Comparison of ENCODE assay signal across 8 mouse cellular contexts in the genomic region with DNA sequence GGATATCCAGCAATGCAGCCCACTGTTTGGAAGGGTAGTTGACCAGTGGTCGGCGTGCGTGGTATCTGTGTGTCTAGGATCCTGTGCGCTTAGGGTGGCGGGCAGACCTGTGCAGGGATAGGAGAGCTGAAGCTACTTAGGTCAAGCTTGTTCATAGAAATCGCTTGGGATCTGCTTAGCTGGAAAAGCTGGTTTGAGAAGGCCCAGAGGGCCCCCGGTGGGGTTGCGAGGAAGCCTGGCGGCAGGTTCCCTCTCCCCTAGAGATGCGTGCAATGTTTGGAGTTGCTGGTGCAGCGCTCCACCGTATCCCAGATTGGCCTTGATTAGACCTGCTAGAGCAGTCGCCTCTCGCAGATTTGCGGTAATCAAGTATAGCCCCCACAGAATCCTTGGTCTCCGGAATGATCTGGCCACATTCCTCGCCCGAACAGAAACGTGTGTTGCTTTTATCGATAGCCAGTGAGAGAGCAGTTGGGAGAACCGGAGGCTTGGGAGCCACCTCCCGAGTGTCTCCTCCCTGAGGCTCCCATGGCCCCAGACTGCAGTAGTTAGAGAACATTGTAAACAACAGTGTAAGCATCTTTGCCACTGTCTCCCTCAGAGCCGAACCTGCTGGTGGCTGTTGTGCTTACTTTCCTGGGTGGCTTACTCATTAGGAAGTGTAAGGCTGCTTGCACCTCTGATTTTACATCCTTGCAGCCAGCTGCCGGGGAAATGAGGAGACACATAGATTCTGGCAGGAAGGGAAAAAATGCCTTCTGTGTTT. TPM values are rescaled to one million over a fixed set of nuclear protein-coding genes. Genes with fewer than 3 reads are reported as not detected.
DNase-seq lines count a peak whose midpoint lies in the region; ATAC-seq and TF ChIP-seq lines count a peak whose summit lies in the region.

No protein-coding gene starts in this region.

- H3K4me3 ChIP-seq in liver, adult 2 months (ENCODE audit: insufficient read depth, low read depth, low read length) = peak overlapping the region; percentile 50; the same call in 1 of the 2 replicates
- peak overlapping the region; percentile 75 for H3K4me3 ChIP-seq in embryonic facial prominence, embryonic 13.5 days

- peak overlapping the region; percentile 94 for H3K4me2 ChIP-seq in embryonic facial prominence, embryonic 13.5 days

- no peak for TF ChIP-seq CTCF in liver, adult 2 months (IDR thresholded peaks at IDR 0.05; ENCODE audit: low read depth, low read length)

- no peaks in the 10 kb centered on the region for H3K79me2 ChIP-seq in liver, adult 2 months (ENCODE audit: control insufficient read depth, insufficient read depth, low read length)

- 3% methylated on average over 24 of the region's 24 CpGs for WGBS in liver, adult 2 months
- under 1% methylated on average over 24 of the region's 24 CpGs for WGBS in embryonic facial prominence, embryonic 13.5 days

- no peak for TF ChIP-seq POLR2A in liver, adult 2 months (IDR thresholded peaks at IDR 0.05; ENCODE audit: extremely low read depth, insufficient read depth, low read length)

- H3K27me3 ChIP-seq in liver, adult 2 months (ENCODE audit: control insufficient read depth, insufficient read depth, low read length) = peaks cover 14% of the 10 kb centered on the region
- no peaks in the 10 kb centered on the region for H3K27me3 ChIP-seq in embryonic facial prominence, embryonic 13.5 days

- H3K27ac ChIP-seq in liver, adult 2 months (replicated peaks; ENCODE audit: insufficient read depth, low read depth, low read length) = no peak overlapping the region
- H3K27ac ChIP-seq in embryonic facial prominence, embryonic 13.5 days = 0 out of 2 replicates have a peak overlapping the region, but pooled peaks have one; percentile 22

- no peaks in the 10 kb centered on the region for H3K36me3 ChIP-seq in liver, adult 2 months (ENCODE audit: control insufficient read depth, insufficient read depth, low read length)
- H3K36me3 ChIP-seq in embryonic facial prominence, embryonic 13.5 days = no peaks in the 10 kb centered on the region

- no peak for ATAC-seq in embryonic facial prominence, embryonic 13.5 days (ENCODE audit: insufficient number of reproducible peaks, insufficient read depth, low FRiP score, low TSS enrichment, low read depth)

- no peaks in the 10 kb centered on the region for H3K9me3 ChIP-seq in embryonic facial prominence, embryonic 13.5 days

- no peaks in the 10 kb centered on the region for H3K4me1 ChIP-seq in liver, adult 2 months (ENCODE audit: control insufficient read depth, insufficient read depth, low read length)
- peaks cover 24% of the 10 kb centered on the region for H3K4me1 ChIP-seq in embryonic facial prominence, embryonic 13.5 days

- intact Hi-C loops in heart, postnatal 14 days (cut with DNase I) = no loop called here

- no peak overlapping the region for H3K9ac ChIP-seq in liver, adult 2 months (ENCODE audit: low read depth, low read length)
- H3K9ac ChIP-seq in embryonic facial prominence, embryonic 13.5 days = peak overlapping the region; percentile 87

- no peak for DNase-seq in liver, adult 2 months (ENCODE audit: extremely low read depth, low read depth, low spot score)
- DNase-seq in liver (no peak), adipocyte (ENCODE audit: low spot score) (no peak)
- peak; percentile 5 to 9 for DNase-seq in heart, postnatal 14 days
- DNase-seq in left cerebral cortex, adult 18-20 months (ENCODE audit: low spot score in 2 of 2) = peak; percentile 27 to 60
- peak; percentile 32 for DNase-seq in lung, postnatal 25 days (ENCODE audit: low spot score)
- DNase-seq in right cerebral cortex, postnatal 14 days = peak; percentile 34

RNA-seq across cellular contexts. Expression of a gene that starts 2.6 kb away (rescaled TPM):
- total RNA-seq in liver, adult 2 months (2014; rRNA removed) = 1.0 and 1.8 TPM in 2 replicates
- polyA plus RNA-seq in liver, adult 2 months (2012; rRNA removed) = 0.16 and 0.33 TPM in 2 replicates
- polyA plus RNA-seq in embryonic facial prominence, embryonic 13.5 days (2015; fragmentation: Nextera tagmentation; extraction: Ambion mirVana) = 38.2 and 46.0 TPM in 2 replicates
- total RNA-seq in heart, postnatal 14 days (2021) = 1 to 10 TPM; 6.5 to 6.8 TPM
- total RNA-seq in left cerebral cortex, adult 18-20 months (2021) = 100 to 1,000 TPM; 183 to 200 TPM

Comparison
In these comparisons a context has a peak if more than half of its experiments do, and no peak if none do; other contexts are left out.
1. DNase-seq: peak in heart, postnatal 14 days (2 of 2), left cerebral cortex, adult 18-20 months (2 of 2), lung, postnatal 25 days (single experiment) and right cerebral cortex, postnatal 14 days (single experiment); none in liver, adult 2 months (single experiment), liver (single experiment) and adipocyte (single experiment).
2. RNA of a gene that starts 2.6 kb away (total RNA-seq): 183 to 200 TPM in left cerebral cortex, adult 18-20 months; 6.5 to 6.8 TPM in heart, postnatal 14 days and 1.0 to 1.8 TPM in liver, adult 2 months; every median in the first group is over 10 times any median in the second.